Comparison of ENCODE assay signal across 8 mouse cellular contexts in the genomic region with DNA sequence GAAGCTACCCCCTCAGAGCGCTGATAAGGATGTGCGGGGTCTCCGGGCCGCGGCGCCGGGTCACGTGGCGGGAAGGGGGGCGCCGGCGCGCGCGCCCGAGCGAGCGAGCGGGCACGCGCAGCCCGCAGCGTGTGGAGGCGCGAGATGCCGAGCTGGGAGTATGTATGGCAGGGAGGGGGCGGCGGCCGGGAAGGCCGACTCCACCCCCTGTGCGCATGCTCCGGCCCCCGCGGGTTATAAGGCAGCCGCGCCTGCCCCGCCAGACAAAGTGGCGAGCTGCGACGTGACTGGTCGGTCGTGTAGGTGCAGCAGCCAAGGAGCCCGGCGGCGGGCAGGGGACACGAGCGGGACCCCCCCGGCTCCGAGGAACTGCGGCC. TPM values are rescaled to one million over a fixed set of nuclear protein-coding genes. Genes with fewer than 3 reads are reported as not detected.
DNase-seq lines count a peak whose midpoint lies in the region; ATAC-seq and TF ChIP-seq lines count a peak whose summit lies in the region.

Gene Slc16a1 (plus strand): TSS at position 266 of the 377 bp plus-strand sequence.

- WGBS in forebrain, embryonic 15.5 days, result under 1% methylated on average over 50 of the region's 50 CpGs
- WGBS in lung, embryonic 14.5 days, result 0% methylated on average over 49 of the region's 50 CpGs
- under 1% methylated on average over 50 of the region's 50 CpGs for WGBS in olfactory bulb, adult 2 months
- under 1% methylated on average over 48 of the region's 50 CpGs for WGBS in thymus, adult 2 months

- no peaks in the 10 kb centered on the region for H3K27me3 ChIP-seq in forebrain, embryonic 15.5 days
- no peaks in the 10 kb centered on the region for H3K27me3 ChIP-seq in lung, embryonic 14.5 days (ENCODE audit: insufficient read depth, low read length)
- H3K27me3 ChIP-seq in thymus, adult 2 months (ENCODE audit: control insufficient read depth, insufficient read depth, low read length), result no peaks in the 10 kb centered on the region

- H3K4me1 ChIP-seq in forebrain, embryonic 15.5 days, result peaks cover 24% of the 10 kb centered on the region
- no peaks in the 10 kb centered on the region for H3K4me1 ChIP-seq in lung, embryonic 14.5 days (ENCODE audit: insufficient read depth)
- peaks cover 6% of the 10 kb centered on the region; the same call in 1 of the 2 replicates for H3K4me1 ChIP-seq in olfactory bulb, adult 2 months (ENCODE audit: control insufficient read depth, insufficient read depth, low read length)
- H3K4me1 ChIP-seq in thymus, adult 2 months (replicated peaks; ENCODE audit: control insufficient read depth, insufficient read depth, low read length), result peaks cover 7% of the 10 kb centered on the region

- no peaks in the 10 kb centered on the region for H3K36me3 ChIP-seq in forebrain, embryonic 15.5 days
- no peaks in the 10 kb centered on the region for H3K36me3 ChIP-seq in lung, embryonic 14.5 days (ENCODE audit: insufficient read depth)
- no peaks in the 10 kb centered on the region for H3K36me3 ChIP-seq in thymus, adult 2 months (ENCODE audit: control insufficient read depth, insufficient read depth, low read length)

- DNase-seq in ES-CJ7 (ENCODE audit: low read depth, low spot score), result peak; percentile 91
- peak; percentile 93 for DNase-seq in cerebellum, adult 11 months
- peak; percentile 79 for DNase-seq in heart, postnatal 25 days (ENCODE audit: low spot score)
- DNase-seq in layer of hippocampus, adult 2 months (ENCODE audit: low spot score in 2 of 2), result peak; percentile 87 to 90
- DNase-seq in lung, embryonic 14.5 days, result peak; percentile 93
- DNase-seq in thymus, adult 2 months, result peak; percentile 95

- H3K4me3 ChIP-seq in forebrain, embryonic 15.5 days, result peak within 1 kb of the TSS; percentile 95
- H3K4me3 ChIP-seq in layer of hippocampus, adult 2 months, result peak within 1 kb of the TSS; percentile 68
- peak within 1 kb of the TSS; percentile 90 for H3K4me3 ChIP-seq in lung, embryonic 14.5 days (ENCODE audit: low read depth, low read length)
- peak within 1 kb of the TSS; percentile 83 for H3K4me3 ChIP-seq in olfactory bulb, adult 2 months (ENCODE audit: insufficient read depth, low read depth, low read length)
- peak within 1 kb of the TSS; percentile 85 for H3K4me3 ChIP-seq in thymus, adult 2 months (ENCODE audit: control insufficient read depth, insufficient read depth, low read length)

- no peak for TF ChIP-seq CTCF in layer of hippocampus, adult 2 months (conservative IDR thresholded peaks at IDR 0.05)
- no peak for TF ChIP-seq CTCF in lung, embryonic 14.5 days (IDR thresholded peaks at IDR 0.05; ENCODE audit: low read depth)
- TF ChIP-seq CTCF in olfactory bulb, adult 2 months (IDR thresholded peaks at IDR 0.05; ENCODE audit: insufficient read depth, low read depth, low read length), result no peak
- TF ChIP-seq CTCF in thymus, adult 2 months (IDR thresholded peaks at IDR 0.05; ENCODE audit: borderline replicate concordance, control insufficient read depth, extremely low read depth, insufficient read depth, low read length, poor library complexity), result 0 out of 2 replicates have a peak, but pooled peaks have one; percentile 46

- peak within 1 kb of the TSS; percentile 89 for H3K4me2 ChIP-seq in forebrain, embryonic 15.5 days (replicated peaks)
- H3K4me2 ChIP-seq in lung, embryonic 14.5 days, result peak within 1 kb of the TSS; percentile 96

- H3K9ac ChIP-seq in forebrain, embryonic 15.5 days (replicated peaks), result peak within 1 kb of the TSS; percentile 84
- peak within 1 kb of the TSS; percentile 87 for H3K9ac ChIP-seq in lung, embryonic 14.5 days

- peak; percentile 90; the same call in 1 of the 2 replicates for TF ChIP-seq POLR2A in olfactory bulb, adult 2 months (IDR thresholded peaks at IDR 0.05; ENCODE audit: insufficient read depth, low read depth, low read length)
- peak; percentile 96 for TF ChIP-seq POLR2A in thymus, adult 2 months (IDR thresholded peaks at IDR 0.05; ENCODE audit: control insufficient read depth, extremely low read depth, insufficient read depth, low read length, poor library complexity)

- peak; percentile 99 for ATAC-seq in forebrain, embryonic 15.5 days (replicated peaks)
- peak; percentile 97 for ATAC-seq in lung, embryonic 14.5 days (ENCODE audit: insufficient read depth)

- H3K9me3 ChIP-seq in forebrain, embryonic 15.5 days, result no peaks in the 10 kb centered on the region
- H3K9me3 ChIP-seq in lung, embryonic 14.5 days (ENCODE audit: low read depth, low read length), result no peaks in the 10 kb centered on the region

- intact Hi-C loops in heart, postnatal 25 days (cut with DNase I), result no loop called here

- peak within 1 kb of the TSS; percentile 51 for H3K27ac ChIP-seq in forebrain, embryonic 15.5 days (replicated peaks)
- H3K27ac ChIP-seq in layer of hippocampus, adult 2 months, result peak within 1 kb of the TSS; percentile 96
- H3K27ac ChIP-seq in lung, embryonic 14.5 days (ENCODE audit: low read depth), result peak within 1 kb of the TSS; percentile 82
- peak within 1 kb of the TSS; percentile 61 for H3K27ac ChIP-seq in olfactory bulb, adult 2 months (ENCODE audit: insufficient read depth, low read depth, low read length)
- peak within 1 kb of the TSS; percentile 45 for H3K27ac ChIP-seq in thymus, adult 2 months (ENCODE audit: control insufficient read depth, insufficient read depth, low read length)

RNA-seq across cellular contexts. Expression of gene Slc16a1, which starts in this region (rescaled TPM):
- 16.1 and 16.4 TPM in 2 replicates for polyA plus RNA-seq in forebrain, embryonic 15.5 days (2015; fragmentation: Nextera tagmentation; extraction: Ambion mirVana)
- total RNA-seq in heart, postnatal 25 days (2021), result 100 to 1,000 TPM; 166 to 175 TPM
- 10 to 100 TPM; 20.8 to 22.0 TPM for total RNA-seq in layer of hippocampus, adult 2 months (2021)
- polyA plus RNA-seq in lung, embryonic 14.5 days (2014; fragmentation: Nextera tagmentation; extraction: Ambion mirVana), result 31.0 and 33.4 TPM in 2 replicates
- polyA plus RNA-seq in olfactory bulb, adult 2 months (2012; ENCODE audit: insufficient read depth, insufficient read length, low replicate concordance, missing spikeins), result not detected in 2 replicates
- polyA plus RNA-seq in thymus, adult 2 months (2012; rRNA removed), result 54.9 and 80.5 TPM in 2 replicates

Comparison
In these comparisons a context has a peak if more than half of its experiments do, and no peak if none do; other contexts are left out.
1. Peak in every context shown above with its lines: DNase-seq, ATAC-seq, H3K4me3 ChIP-seq and H3K27ac ChIP-seq.
2. RNA of gene Slc16a1 (total RNA-seq): 166 to 175 TPM in heart, postnatal 25 days; 20.8 to 22.0 TPM in layer of hippocampus, adult 2 months; every median in the first group is over 4 times any median in the second.
3. H3K27ac ChIP-seq: peak in every context shown above with its lines; median percentile 96 in layer of hippocampus, adult 2 months; 82 in lung, embryonic 14.5 days; 61 in olfactory bulb, adult 2 months; 51 in forebrain, embryonic 15.5 days; 45 in thymus, adult 2 months.